Mouse (Mus musculus) cortical plate, adult 2 months (tissue): ENCODE measurements around the gene Ifitm1.

Source experiments
- CTCF ChIP-seq: fragments of 200-500 bp; IDR thresholded peaks from 2 replicates; pipeline ENCODE4 v1.5.1; 2011; ENCODE audit warnings: mild to moderate bottlenecking, control low read depth, low read length; ENCODE audit not compliant: insufficient read depth; ENCODE audit errors: extremely low read depth
- POLR2A ChIP-seq: fragments of 200-500 bp; IDR thresholded peaks from 2 replicates; pipeline ENCODE4 v1.6.1; 2011; ENCODE audit warnings: mild to moderate bottlenecking, low read length, control low read depth; ENCODE audit not compliant: insufficient read depth; ENCODE audit errors: extremely low read depth

DNA sequence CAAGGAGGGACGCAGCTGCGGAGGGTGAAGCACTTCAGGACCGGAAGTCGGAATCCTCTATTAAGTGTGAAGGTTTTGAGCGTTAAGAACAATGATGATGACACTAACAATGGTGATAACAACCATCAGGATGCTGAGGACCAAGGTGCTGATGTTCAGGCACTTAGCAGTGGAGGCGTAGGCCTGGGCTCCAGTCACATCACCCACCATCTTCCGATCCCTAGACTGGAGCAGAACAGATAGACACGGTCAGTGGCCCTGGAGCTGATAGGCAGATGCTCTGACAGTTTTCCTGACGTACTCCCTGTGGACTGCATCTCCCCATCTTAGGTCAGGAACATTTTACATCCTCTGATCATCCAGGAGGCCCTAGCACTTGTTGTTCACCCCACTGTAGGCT, 42.6 kb downstream of the Ifitm1 start:
- no peak for TF ChIP-seq POLR2A
- no peak for TF ChIP-seq CTCF
